Mouse (Mus musculus) liver, postnatal 0 days (tissue): Measurements from ENCODE around the gene Polrmt.

Source experiments
- CTCF ChIP-seq: sonication (generic); IDR thresholded peaks from 2 replicates; pipeline ENCODE4 v1.5.1; 2016; ENCODE audit warnings: antibody characterized with exemption, low read depth
- EP300 ChIP-seq: IDR thresholded peaks from 2 replicates; pipeline ENCODE4 v1.6.1; 2016; ENCODE audit warnings: antibody characterized with exemption, low read depth, mild to moderate bottlenecking

- TF ChIP-seq CTCF (no peak), EP300 (no peak)
These were observed 22.9 kb upstream of the Polrmt start for GRCm38 (mm10) chr10:79769329-79769728.
